Mouse (Mus musculus): ENCODE data around the gene Ldhc.

DNA sequence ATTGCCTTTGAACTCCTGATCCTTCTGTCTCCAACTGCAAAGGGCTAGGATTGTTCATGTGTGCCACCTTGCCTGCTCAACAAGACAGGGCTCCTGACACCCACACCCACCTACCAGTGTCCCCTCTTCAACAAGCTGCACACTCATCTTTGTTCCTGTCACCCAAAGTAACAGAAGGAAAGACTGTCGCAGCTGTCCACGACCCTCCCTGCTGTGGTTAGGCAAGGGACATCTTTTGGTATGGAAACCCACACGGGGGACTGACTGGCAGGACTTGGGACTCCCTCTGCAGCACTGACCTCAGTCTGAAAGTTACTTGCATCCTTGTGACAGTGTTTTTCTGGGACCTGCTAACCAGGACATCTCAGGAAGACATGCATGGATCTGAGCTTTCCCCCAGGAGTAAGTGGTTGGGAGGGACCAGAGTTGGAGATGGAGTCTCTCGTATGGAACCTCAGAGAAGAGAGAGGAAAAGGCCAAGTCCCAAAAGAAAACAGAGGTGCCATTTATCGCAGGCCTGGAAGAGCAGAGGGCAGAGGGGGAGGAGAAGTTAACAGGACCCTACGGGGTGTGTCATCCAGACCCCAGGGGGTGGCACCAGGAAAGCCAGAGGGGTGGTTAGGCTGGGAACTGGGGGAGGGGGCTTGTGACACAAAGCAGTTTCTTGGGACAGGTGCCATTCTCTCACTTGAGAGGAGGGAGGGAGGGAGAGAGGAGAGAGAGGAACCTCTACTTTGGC is 20.0 kb upstream of the Ldhc start, which contains the start of gene Ldha:
- TF ChIP-seq CTCF (IDR thresholded peaks at IDR 0.05; ENCODE audit: low read depth) = no peak
- no peak for TF ChIP-seq EP300 (optimal IDR thresholded peaks at IDR 0.05)

All from stomach, postnatal 0 days (tissue).